Mouse (Mus musculus): Measurements from ENCODE around the gene Syk. TPM values are rescaled to one million over a fixed set of nuclear protein-coding genes. Genes with fewer than 3 reads are reported as not detected.

Syk gene
- total RNA-seq, 2 experiments from 2014 or later: 2.8 to 3.9 TPM

- no peak for DNase-seq (ENCODE audit: low spot score in 2 of 2)
- intact Hi-C loops (cut with DNase I): no loop called here
Measured at GRCm38 (mm10) chr13:52675526-52676294, 92.7 kb downstream of the Syk start.

GRCm38 (mm10) chr13:52676671-52677445, 93.9 kb downstream of the Syk start:
- no peak for DNase-seq (ENCODE audit: low spot score in 2 of 2)
- intact Hi-C loops (cut with DNase I): no loop called here

DNA sequence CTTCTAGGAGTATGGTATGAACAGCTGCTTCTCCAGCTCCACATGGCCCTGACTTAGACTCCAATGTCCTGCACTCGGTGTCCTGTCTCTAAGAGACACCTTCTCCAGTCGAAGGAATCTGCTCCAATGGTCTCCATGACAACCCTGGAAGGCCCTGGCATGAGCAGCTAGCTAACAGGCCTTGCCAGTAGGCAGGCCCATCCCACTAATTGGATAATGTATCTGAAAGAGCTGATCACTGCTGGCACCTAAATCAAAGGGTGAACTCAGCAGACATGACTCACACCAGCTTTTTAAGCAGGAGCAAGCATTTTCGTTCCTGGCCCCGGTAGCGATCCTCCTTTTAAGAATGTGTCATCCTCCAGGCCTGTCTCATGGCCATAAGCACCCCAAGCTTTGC, 96.9 kb downstream of the Syk start:
- peak; percentile 58 to 79 for DNase-seq (ENCODE audit: low spot score in 2 of 2)
- intact Hi-C loops (cut with DNase I): no loop called here

GRCm38 (mm10) chr13:52682107-52682506, 99.1 kb downstream of the Syk start:
- DNase-seq (ENCODE audit: low spot score in 2 of 2): no peak
- intact Hi-C loops (cut with DNase I): no loop called here

GRCm38 (mm10) chr13:52690425-52690824, 107.5 kb downstream of the Syk start:
- DNase-seq (ENCODE audit: low spot score in 2 of 2): peak in 1 of 2 experiments; percentile 39
- intact Hi-C loops (cut with DNase I): no loop called here

- intact Hi-C loops (cut with DNase I): no loop called here
- no peak for DNase-seq (ENCODE audit: low spot score in 2 of 2)
Measured at GRCm38 (mm10) chr13:52692311-52692710, 109.3 kb downstream of the Syk start.

DNA sequence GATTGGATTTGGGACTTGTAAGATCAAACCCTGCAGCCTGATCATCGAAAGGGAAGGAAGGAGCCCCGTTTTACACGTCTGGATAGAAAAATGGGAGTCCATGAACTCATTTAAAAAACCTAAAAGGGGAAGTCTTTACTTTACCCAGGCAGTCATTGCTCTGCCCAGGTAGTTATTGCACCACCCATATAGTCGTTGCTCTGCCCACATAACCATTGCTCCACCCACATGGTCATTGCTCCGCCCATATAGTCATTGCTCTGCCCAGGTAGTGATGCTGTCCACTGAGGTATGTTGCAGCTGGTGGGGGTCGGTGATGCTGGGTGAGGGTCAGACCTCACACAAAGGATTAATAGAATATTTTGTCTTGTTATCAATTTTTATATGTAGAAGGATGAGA, 111.9 kb downstream of the Syk start:
- no peak for DNase-seq (ENCODE audit: low spot score in 2 of 2)
- intact Hi-C loops (cut with DNase I): no loop called here

Other genes with a start within 250 kb of the Syk start
- gene Diras2, start 51.9 kb upstream of the Syk start, total RNA-seq (2021): 100 to 1,000 TPM; 169 to 177 TPM

Measured in left cerebral cortex, postnatal 25 days (tissue).